Mouse (Mus musculus) midbrain, embryonic 12.5 days (tissue): ENCODE data around the gene Dcun1d1. TPM values are rescaled to one million over a fixed set of nuclear protein-coding genes. Genes with fewer than 3 reads are reported as not detected.

ENCODE experiments used
- ATAC-seq: fragments of 200-750 bp; cut with Nextera tagmentation; 2 replicates; pipeline ENCODE4 v1.8.0; 2017; ENCODE audit warnings: low read depth, moderate TSS enrichment, moderate library complexity; ENCODE audit not compliant: low FRiP score
- H3K27ac ChIP-seq: fragments of 300-500 bp; sonication (generic); replicated peaks from 2 replicates; pipeline ENCODE4 v1.5.1; 2016; ENCODE audit warnings: mild to moderate bottlenecking
- H3K27me3 ChIP-seq: fragments of 300-500 bp; sonication (generic); 2 replicates; pipeline ENCODE4 v1.6.1; 2016; ENCODE audit warnings: mild to moderate bottlenecking
- H3K36me3 ChIP-seq: fragments of 300-500 bp; sonication (generic); 2 replicates; pipeline ENCODE4 v1.6.1; 2016
- H3K4me1 ChIP-seq: fragments of 300-500 bp; sonication (generic); 2 replicates; pipeline ENCODE4 v1.6.1; 2016
- H3K4me2 ChIP-seq: fragments of 300-500 bp; sonication (generic); replicated peaks from 2 replicates; pipeline ENCODE4 v1.6.1; 2016; ENCODE audit warnings: mild to moderate bottlenecking, moderate library complexity
- H3K4me3 ChIP-seq: fragments of 300-500 bp; sonication (generic); 2 replicates; pipeline ENCODE4 v1.5.1; 2016; ENCODE audit warnings: mild to moderate bottlenecking
- H3K9ac ChIP-seq: fragments of 300-500 bp; sonication (generic); replicated peaks from 2 replicates; pipeline ENCODE4 v1.6.1; 2016; ENCODE audit warnings: mild to moderate bottlenecking, moderate library complexity
- H3K9me3 ChIP-seq: fragments of 300-500 bp; sonication (generic); 2 replicates; pipeline ENCODE4 v1.6.1; 2016; ENCODE audit warnings: mild to moderate bottlenecking
- WGBS: fragments of 180-500 bp; shearing (Covaris S2); methylation state at CpG from one replicate; pipeline ENCODE4 v1.1.7; 2016; 5-methylcytosine and 5-hydroxymethylcytosine counted together
- polyA plus RNA-seq: library from polyadenylated mRNA; unstranded; fragments of >200 nt; fragmentation: Nextera tagmentation; extraction: Ambion mirVana; gene quantifications from 2 replicates; pipeline ENCODE4 v1.2.1, GENCODE M21; 2016

Gene Dcun1d1
- polyA plus RNA-seq = 101 and 103 TPM in 2 replicates

GRCm38 (mm10) chr3:35937345-35937744, at the start of gene Dcun1d1:
TSS of gene Dcun1d1 (minus strand) at chr3:35937445.
- Histone ChIP-seq H3K4me1 (peaks cover 4% of the 10 kb centered on the region), H3K27me3 (no peaks in the 10 kb centered on the region), H3K4me2 (no peak within 1 kb of the TSS), H3K36me3 (no peaks in the 10 kb centered on the region), H3K9ac (no peak within 1 kb of the TSS), H3K9me3 (no peaks in the 10 kb centered on the region), H3K4me3 (no peak within 1 kb of the TSS), H3K27ac (no peak within 1 kb of the TSS)
- WGBS = 94% methylated on average over 6 of the region's 6 CpGs
- no peak for ATAC-seq

GRCm38 (mm10) chr3:35986266-35986665, 49.0 kb upstream of the Dcun1d1 start:
- no peak for ATAC-seq
- Histone ChIP-seq H3K4me1 (no peaks in the 10 kb centered on the region), H3K9ac (no peak overlapping the region), H3K4me2 (no peak overlapping the region), H3K36me3 (peaks cover 74% of the 10 kb centered on the region), H3K9me3 (no peaks in the 10 kb centered on the region), H3K27me3 (no peaks in the 10 kb centered on the region), H3K4me3 (no peak overlapping the region), H3K27ac (no peak overlapping the region)
- WGBS = 86% methylated on average over 6 of the region's 6 CpGs

GRCm38 (mm10) chr3:35973551-35973950, 36.3 kb upstream of the Dcun1d1 start:
- no peaks in the 10 kb centered on the region for H3K4me1 ChIP-seq
- peaks cover 70% of the 10 kb centered on the region for H3K36me3 ChIP-seq
- H3K9ac ChIP-seq = no peak overlapping the region
- WGBS = 74% methylated on average over 7 of the region's 7 CpGs
- H3K4me3 ChIP-seq = no peak overlapping the region
- H3K27me3 ChIP-seq = no peaks in the 10 kb centered on the region
- no peak for ATAC-seq
- no peak overlapping the region for H3K27ac ChIP-seq
- no peaks in the 10 kb centered on the region for H3K9me3 ChIP-seq
- no peak overlapping the region for H3K4me2 ChIP-seq

GRCm38 (mm10) chr3:35972985-35973384, 35.7 kb upstream of the Dcun1d1 start:
- no peaks in the 10 kb centered on the region for H3K9me3 ChIP-seq
- no peak for ATAC-seq
- no peak overlapping the region for H3K9ac ChIP-seq
- H3K4me3 ChIP-seq = no peak overlapping the region
- WGBS = 84% methylated on average over 4 of the region's 4 CpGs
- H3K4me1 ChIP-seq = no peaks in the 10 kb centered on the region
- H3K27me3 ChIP-seq = no peaks in the 10 kb centered on the region
- peaks cover 73% of the 10 kb centered on the region for H3K36me3 ChIP-seq
- no peak overlapping the region for H3K4me2 ChIP-seq
- H3K27ac ChIP-seq = no peak overlapping the region

- no peak overlapping the region for H3K4me3 ChIP-seq
- no peaks in the 10 kb centered on the region for H3K9me3 ChIP-seq
- ATAC-seq = no peak
- H3K4me2 ChIP-seq = no peak overlapping the region
- H3K27me3 ChIP-seq = no peaks in the 10 kb centered on the region
- no peak overlapping the region for H3K9ac ChIP-seq
- WGBS = 94% methylated on average over 12 of the region's 12 CpGs
- H3K4me1 ChIP-seq = no peaks in the 10 kb centered on the region
- no peak overlapping the region for H3K27ac ChIP-seq
- peaks cover 69% of the 10 kb centered on the region for H3K36me3 ChIP-seq
These were observed 33.9 kb upstream of the Dcun1d1 start for GRCm38 (mm10) chr3:35971149-35971548.

- H3K4me2 ChIP-seq = no peak overlapping the region
- ATAC-seq = no peak
- no peaks in the 10 kb centered on the region for H3K4me1 ChIP-seq
- no peak overlapping the region for H3K9ac ChIP-seq
- 90% methylated on average over 4 of the region's 4 CpGs for WGBS
- H3K36me3 ChIP-seq = peaks cover 65% of the 10 kb centered on the region
- no peaks in the 10 kb centered on the region for H3K27me3 ChIP-seq
- H3K27ac ChIP-seq = no peak overlapping the region
- H3K9me3 ChIP-seq = no peaks in the 10 kb centered on the region
- no peak overlapping the region for H3K4me3 ChIP-seq
These were observed 33.2 kb upstream of the Dcun1d1 start for GRCm38 (mm10) chr3:35970441-35970840.

GRCm38 (mm10) chr3:35967366-35967921, 30.2 kb upstream of the Dcun1d1 start:
- H3K4me3 ChIP-seq = no peak overlapping the region
- H3K9me3 ChIP-seq = no peaks in the 10 kb centered on the region
- H3K36me3 ChIP-seq = peaks cover 53% of the 10 kb centered on the region
- H3K27ac ChIP-seq = no peak overlapping the region
- ATAC-seq = no peak
- H3K9ac ChIP-seq = no peak overlapping the region
- 94% methylated on average over 8 of the region's 8 CpGs for WGBS
- no peaks in the 10 kb centered on the region for H3K27me3 ChIP-seq
- H3K4me2 ChIP-seq = no peak overlapping the region
- no peaks in the 10 kb centered on the region for H3K4me1 ChIP-seq

GRCm38 (mm10) chr3:35966493-35966892, 29.2 kb upstream of the Dcun1d1 start:
- Histone ChIP-seq H3K4me3 (no peak overlapping the region), H3K36me3 (peaks cover 44% of the 10 kb centered on the region), H3K4me1 (no peaks in the 10 kb centered on the region), H3K4me2 (no peak overlapping the region), H3K9me3 (no peaks in the 10 kb centered on the region), H3K27ac (no peak overlapping the region), H3K27me3 (no peaks in the 10 kb centered on the region), H3K9ac (no peak overlapping the region)
- no peak for ATAC-seq
- WGBS = 83% methylated on average over 2 of the region's 2 CpGs

- Histone ChIP-seq H3K9ac (no peak overlapping the region), H3K36me3 (peaks cover 41% of the 10 kb centered on the region), H3K27ac (no peak overlapping the region), H3K4me2 (no peak overlapping the region), H3K27me3 (no peaks in the 10 kb centered on the region), H3K4me3 (no peak overlapping the region), H3K4me1 (no peaks in the 10 kb centered on the region), H3K9me3 (no peaks in the 10 kb centered on the region)
- 93% methylated on average over 4 of the region's 4 CpGs for whole genome bisulfite sequencing
- ATAC-seq = no peak
These were observed 27.7 kb upstream of the Dcun1d1 start for GRCm38 (mm10) chr3:35964928-35965327.

GRCm38 (mm10) chr3:35963921-35964320, 26.7 kb upstream of the Dcun1d1 start:
- H3K27me3 ChIP-seq = no peaks in the 10 kb centered on the region
- peaks cover 42% of the 10 kb centered on the region for H3K36me3 ChIP-seq
- H3K4me3 ChIP-seq = no peak overlapping the region
- no peak overlapping the region for H3K9ac ChIP-seq
- H3K27ac ChIP-seq = no peak overlapping the region
- no peak overlapping the region for H3K4me2 ChIP-seq
- WGBS = 94% methylated on average over 5 of the region's 5 CpGs
- no peaks in the 10 kb centered on the region for H3K9me3 ChIP-seq
- H3K4me1 ChIP-seq = no peaks in the 10 kb centered on the region
- no peak for ATAC-seq

GRCm38 (mm10) chr3:35963401-35963800, 26.2 kb upstream of the Dcun1d1 start:
- Histone ChIP-seq H3K27me3 (no peaks in the 10 kb centered on the region), H3K9me3 (no peaks in the 10 kb centered on the region), H3K4me3 (no peak overlapping the region), H3K9ac (no peak overlapping the region), H3K36me3 (peaks cover 39% of the 10 kb centered on the region), H3K4me2 (no peak overlapping the region), H3K4me1 (no peaks in the 10 kb centered on the region), H3K27ac (no peak overlapping the region)
- 91% methylated on average over 4 of the region's 4 CpGs for WGBS
- ATAC-seq = no peak

- no peaks in the 10 kb centered on the region for H3K9me3 ChIP-seq
- ATAC-seq = no peak
- no peaks in the 10 kb centered on the region for H3K4me1 ChIP-seq
- no peak overlapping the region for H3K4me3 ChIP-seq
- no peak overlapping the region for H3K27ac ChIP-seq
- H3K36me3 ChIP-seq = peaks cover 35% of the 10 kb centered on the region
- H3K27me3 ChIP-seq = no peaks in the 10 kb centered on the region
- H3K9ac ChIP-seq = no peak overlapping the region
- WGBS = 89% methylated on average over 5 of the region's 5 CpGs
- H3K4me2 ChIP-seq = no peak overlapping the region
These were observed 25.7 kb upstream of the Dcun1d1 start for GRCm38 (mm10) chr3:35962967-35963366.

- Histone ChIP-seq H3K36me3 (peaks cover 9% of the 10 kb centered on the region), H3K4me3 (no peak overlapping the region), H3K4me1 (no peaks in the 10 kb centered on the region), H3K4me2 (no peak overlapping the region), H3K9ac (no peak overlapping the region), H3K27ac (no peak overlapping the region), H3K27me3 (no peaks in the 10 kb centered on the region), H3K9me3 (no peaks in the 10 kb centered on the region)
- no peak for ATAC-seq
- 86% methylated on average over 3 of the region's 3 CpGs for WGBS
These were observed 20.0 kb upstream of the Dcun1d1 start for GRCm38 (mm10) chr3:35957230-35957629.
